Mouse (Mus musculus): Measurements from ENCODE around the gene Tmf1. TPM values are rescaled to one million over a fixed set of nuclear protein-coding genes. Genes with fewer than 3 reads are reported as not detected.

Gene Tmf1
- polyA plus RNA-seq (2016; fragmentation: Nextera tagmentation; extraction: Ambion mirVana) = 30.5 and 33.5 TPM in 2 replicates

- peak within 1 kb of the TSS; percentile 57 for H3K4me2 ChIP-seq
- peak within 1 kb of the TSS; percentile 92 for H3K27ac ChIP-seq
- H3K9me3 ChIP-seq = no peaks in the 10 kb centered on the region
- peak; percentile 98 for ATAC-seq (ENCODE audit: low FRiP score)
- H3K4me1 ChIP-seq = peaks cover 16% of the 10 kb centered on the region
- under 1% methylated on average over 77 of the region's 80 CpGs for WGBS
- peak within 1 kb of the TSS; percentile 84 for H3K9ac ChIP-seq
- H3K27me3 ChIP-seq = no peaks in the 10 kb centered on the region
- peak within 1 kb of the TSS; percentile 78 for H3K4me3 ChIP-seq (replicated peaks)
- peaks cover 15% of the 10 kb centered on the region for H3K36me3 ChIP-seq (replicated peaks)
These were observed at the start of gene Tmf1 for GRCm38 (mm10) chr6:97178491-97179366. TSS of gene Tmf1 (minus strand) at chr6:97179122.

- no peak overlapping the region for H3K27ac ChIP-seq
- H3K9me3 ChIP-seq = no peaks in the 10 kb centered on the region
- H3K4me2 ChIP-seq = no peak overlapping the region
- ATAC-seq (ENCODE audit: low FRiP score) = no peak
- 94% methylated on average over 9 of the region's 9 CpGs for WGBS
- peaks cover 24% of the 10 kb centered on the region for H3K36me3 ChIP-seq (replicated peaks)
- no peak overlapping the region for H3K9ac ChIP-seq
- H3K27me3 ChIP-seq = no peaks in the 10 kb centered on the region
- H3K4me1 ChIP-seq = peaks cover 9% of the 10 kb centered on the region
- no peak overlapping the region for H3K4me3 ChIP-seq (replicated peaks)
These were observed 48.3 kb upstream of the Tmf1 start for GRCm38 (mm10) chr6:97227067-97227847.

DNA sequence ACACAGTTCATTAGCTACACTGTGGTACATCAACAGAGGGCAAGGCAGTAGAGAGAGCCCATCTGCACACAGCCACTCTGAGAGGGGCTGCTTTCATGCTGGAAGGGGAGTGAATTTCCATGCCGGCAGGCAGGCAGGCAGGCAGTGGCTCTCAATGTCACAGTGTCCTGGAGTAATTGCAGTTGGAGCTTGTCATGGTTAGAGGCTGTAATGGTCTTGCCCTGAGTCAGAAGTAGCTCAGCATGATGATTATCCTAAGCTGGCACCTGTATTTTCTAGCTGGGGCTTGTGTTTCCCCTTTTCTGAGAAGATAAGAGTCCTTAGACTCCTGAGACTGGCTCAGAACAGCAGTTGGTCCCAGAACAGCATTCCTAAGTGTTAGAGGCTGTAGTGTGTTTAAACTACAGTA lies 47.2 kb upstream of the Tmf1 start:
- Histone ChIP-seq H3K27me3 (no peaks in the 10 kb centered on the region), H3K27ac (peak overlapping the region; percentile 53; the same call in 1 of the 2 replicates), H3K4me3 (replicated peaks) (no peak overlapping the region), H3K4me2 (no peak overlapping the region), H3K9ac (no peak overlapping the region), H3K4me1 (peaks cover 20% of the 10 kb centered on the region), H3K9me3 (no peaks in the 10 kb centered on the region), H3K36me3 (replicated peaks) (peaks cover 14% of the 10 kb centered on the region)
- ATAC-seq (ENCODE audit: low FRiP score) = no peak
- WGBS = 29% methylated on average over 1 of the region's 1 CpGs

GRCm38 (mm10) chr6:97224505-97224904 lies 45.6 kb upstream of the Tmf1 start:
- no peaks in the 10 kb centered on the region for H3K9me3 ChIP-seq
- 95% methylated on average over 8 of the region's 8 CpGs for WGBS
- no peak overlapping the region for H3K27ac ChIP-seq
- H3K9ac ChIP-seq = no peak overlapping the region
- H3K27me3 ChIP-seq = no peaks in the 10 kb centered on the region
- H3K4me1 ChIP-seq = peaks cover 21% of the 10 kb centered on the region
- no peak overlapping the region for H3K4me2 ChIP-seq
- no peak for ATAC-seq (ENCODE audit: low FRiP score)
- no peak overlapping the region for H3K4me3 ChIP-seq (replicated peaks)
- H3K36me3 ChIP-seq (replicated peaks) = peaks cover 2% of the 10 kb centered on the region; the same call in 1 of the 2 replicates

DNA sequence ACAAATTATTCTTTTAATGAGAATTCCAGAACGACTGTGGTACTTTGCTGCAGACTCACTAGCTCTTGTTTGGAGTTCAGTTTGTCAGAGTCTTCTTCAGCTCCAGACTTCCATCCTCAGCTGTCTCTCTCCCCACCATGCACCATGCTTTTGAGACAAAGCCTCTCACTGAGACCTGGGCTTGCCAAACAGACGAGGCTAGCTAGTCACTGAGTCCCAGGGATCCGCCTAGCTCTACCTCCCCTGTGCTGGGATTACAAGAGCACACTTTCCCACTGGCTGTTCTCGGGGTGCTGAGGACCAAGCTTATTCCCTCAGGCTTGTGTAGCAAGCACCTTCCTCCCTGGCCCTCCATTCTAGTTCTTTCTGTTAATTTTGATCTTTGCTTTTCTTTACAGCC lies 44.6 kb upstream of the Tmf1 start:
- Histone ChIP-seq H3K27ac (no peak overlapping the region), H3K4me2 (no peak overlapping the region), H3K27me3 (no peaks in the 10 kb centered on the region), H3K9me3 (no peaks in the 10 kb centered on the region), H3K4me1 (peaks cover 21% of the 10 kb centered on the region), H3K4me3 (replicated peaks) (no peak overlapping the region), H3K9ac (no peak overlapping the region), H3K36me3 (replicated peaks) (no peaks in the 10 kb centered on the region; the same call in 1 of the 2 replicates)
- ATAC-seq (ENCODE audit: low FRiP score) = no peak
- 75% methylated on average over 4 of the region's 4 CpGs for WGBS

DNA sequence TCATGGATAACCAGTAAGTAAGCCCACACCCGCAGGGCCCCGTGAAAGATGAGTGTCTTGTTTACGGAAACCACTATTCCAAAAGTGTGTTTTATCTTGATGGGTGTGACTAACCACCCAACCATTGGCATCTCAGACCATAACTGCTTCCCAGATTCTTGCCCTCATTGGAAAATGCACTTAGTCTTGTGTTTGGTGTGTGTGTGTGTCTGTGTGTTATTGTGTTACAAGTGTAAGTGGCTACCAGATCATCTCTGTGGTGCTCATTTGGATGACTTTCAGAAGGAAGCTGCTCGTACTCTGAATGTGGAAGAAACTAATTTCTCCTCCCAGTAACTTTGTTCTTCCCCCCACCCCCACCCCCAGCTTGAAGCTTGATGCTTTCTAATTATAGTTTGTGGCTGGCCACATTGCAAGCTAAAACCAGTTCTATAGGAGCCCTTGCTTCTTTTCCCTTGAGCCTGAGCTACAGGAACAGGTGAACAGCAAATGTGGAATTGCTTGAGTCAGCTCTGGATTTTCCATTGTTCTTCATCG lies 44.1 kb upstream of the Tmf1 start:
- Histone ChIP-seq H3K36me3 (replicated peaks) (no peaks in the 10 kb centered on the region; the same call in 1 of the 2 replicates), H3K9me3 (no peaks in the 10 kb centered on the region), H3K4me2 (no peak overlapping the region), H3K27me3 (no peaks in the 10 kb centered on the region), H3K27ac (no peak overlapping the region), H3K4me3 (replicated peaks) (no peak overlapping the region), H3K9ac (no peak overlapping the region), H3K4me1 (peaks cover 21% of the 10 kb centered on the region)
- ATAC-seq (ENCODE audit: low FRiP score) = no peak
- WGBS = 75% methylated on average over 5 of the region's 5 CpGs

- Histone ChIP-seq H3K27ac (no peak overlapping the region), H3K4me2 (no peak overlapping the region), H3K27me3 (no peaks in the 10 kb centered on the region), H3K36me3 (replicated peaks) (no peaks in the 10 kb centered on the region; the same call in 1 of the 2 replicates), H3K9ac (no peak overlapping the region), H3K9me3 (no peaks in the 10 kb centered on the region), H3K4me3 (replicated peaks) (no peak overlapping the region), H3K4me1 (peaks cover 21% of the 10 kb centered on the region)
- 48% methylated on average over 6 of the region's 6 CpGs for WGBS
- no peak for ATAC-seq (ENCODE audit: low FRiP score)
These were observed 43.4 kb upstream of the Tmf1 start for GRCm38 (mm10) chr6:97222321-97222720.

DNA sequence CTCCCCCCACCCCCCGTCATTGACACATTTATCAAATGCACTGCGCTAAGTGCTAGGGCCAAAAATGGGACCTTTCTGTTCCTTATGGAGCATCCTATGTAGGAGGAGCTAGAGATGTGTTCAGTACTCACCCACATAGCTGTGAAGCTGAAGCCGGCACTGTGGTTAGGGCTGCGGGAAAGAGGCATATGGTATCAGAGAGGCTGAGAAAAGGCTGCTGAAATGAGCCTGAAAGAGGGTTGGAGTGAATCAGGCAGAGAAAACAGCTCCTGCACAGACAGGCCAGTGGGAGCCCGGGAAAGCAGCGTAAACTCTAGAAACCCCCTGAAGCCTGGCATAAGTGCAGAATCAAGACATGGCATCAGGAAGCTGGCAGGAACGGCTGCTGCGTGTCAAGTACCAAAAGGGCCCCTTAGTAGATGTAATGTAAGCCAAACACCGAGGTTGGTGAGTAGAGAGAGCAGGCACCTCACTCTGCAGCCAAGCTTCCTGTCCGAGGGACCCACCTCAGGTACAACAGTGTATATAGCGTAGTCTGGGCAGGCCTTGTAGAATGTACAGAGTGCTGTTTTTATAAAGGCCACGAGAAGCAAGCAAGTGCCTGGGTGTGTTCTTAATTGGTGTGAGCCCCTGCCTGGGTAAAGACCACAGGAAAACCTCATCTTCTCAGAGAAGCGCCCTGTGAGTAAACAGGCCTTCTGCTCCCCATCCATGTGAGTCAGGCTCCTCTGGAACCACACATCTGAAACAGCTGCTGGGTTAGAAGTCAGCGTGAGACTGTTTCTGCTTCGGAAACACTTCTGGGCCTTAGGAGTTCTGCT lies 42.5 kb upstream of the Tmf1 start:
- 0 out of 2 replicates have a peak overlapping the region, but pooled peaks have one; percentile 5 for H3K9ac ChIP-seq
- H3K4me1 ChIP-seq = peaks cover 21% of the 10 kb centered on the region
- H3K9me3 ChIP-seq = no peaks in the 10 kb centered on the region
- 71% methylated on average over 15 of the region's 15 CpGs for WGBS
- no peaks in the 10 kb centered on the region for H3K36me3 ChIP-seq (replicated peaks)
- no peak overlapping the region for H3K27ac ChIP-seq
- ATAC-seq (ENCODE audit: low FRiP score) = no peak
- H3K27me3 ChIP-seq = no peaks in the 10 kb centered on the region
- H3K4me3 ChIP-seq (replicated peaks) = no peak overlapping the region
- no peak overlapping the region for H3K4me2 ChIP-seq

DNA sequence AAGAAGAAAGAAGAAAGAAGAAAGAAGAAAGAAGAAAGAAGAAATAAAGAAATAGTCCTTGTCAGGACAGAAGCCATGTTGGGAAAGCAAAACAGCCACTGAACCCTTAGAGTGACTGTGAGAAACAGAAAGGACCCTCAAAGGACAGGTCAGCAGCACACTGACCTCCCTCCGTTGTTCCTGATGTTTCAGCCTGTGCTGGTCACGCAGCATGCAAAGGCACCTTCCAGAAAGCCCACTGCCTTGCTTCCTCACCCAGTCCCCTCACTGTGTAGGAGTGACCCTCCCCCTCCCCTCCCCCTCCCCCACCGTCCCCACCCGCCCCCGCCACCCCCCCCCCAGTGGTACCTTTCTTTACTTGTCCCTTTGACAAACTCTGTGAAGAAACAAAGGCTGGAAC lies 41.8 kb upstream of the Tmf1 start:
- Histone ChIP-seq H3K36me3 (replicated peaks) (no peaks in the 10 kb centered on the region), H3K27ac (no peak overlapping the region), H3K27me3 (no peaks in the 10 kb centered on the region), H3K4me1 (peaks cover 18% of the 10 kb centered on the region), H3K4me2 (no peak overlapping the region), H3K4me3 (replicated peaks) (no peak overlapping the region), H3K9ac (no peak overlapping the region), H3K9me3 (no peaks in the 10 kb centered on the region)
- no peak for ATAC-seq (ENCODE audit: low FRiP score)
- WGBS = 57% methylated on average over 5 of the region's 5 CpGs

GRCm38 (mm10) chr6:97216154-97216821 lies 37.4 kb upstream of the Tmf1 start:
- Histone ChIP-seq H3K4me1 (peaks cover 15% of the 10 kb centered on the region), H3K9ac (no peak overlapping the region), H3K27me3 (no peaks in the 10 kb centered on the region), H3K27ac (no peak overlapping the region), H3K4me2 (no peak overlapping the region), H3K9me3 (0 out of 2 replicates have a peak, but pooled peaks cover 8% of the 10 kb centered on the region), H3K4me3 (replicated peaks) (no peak overlapping the region), H3K36me3 (replicated peaks) (no peaks in the 10 kb centered on the region; the same call in 1 of the 2 replicates)
- ATAC-seq (ENCODE audit: low FRiP score) = no peak
- WGBS = 87% methylated on average over 4 of the region's 4 CpGs

DNA sequence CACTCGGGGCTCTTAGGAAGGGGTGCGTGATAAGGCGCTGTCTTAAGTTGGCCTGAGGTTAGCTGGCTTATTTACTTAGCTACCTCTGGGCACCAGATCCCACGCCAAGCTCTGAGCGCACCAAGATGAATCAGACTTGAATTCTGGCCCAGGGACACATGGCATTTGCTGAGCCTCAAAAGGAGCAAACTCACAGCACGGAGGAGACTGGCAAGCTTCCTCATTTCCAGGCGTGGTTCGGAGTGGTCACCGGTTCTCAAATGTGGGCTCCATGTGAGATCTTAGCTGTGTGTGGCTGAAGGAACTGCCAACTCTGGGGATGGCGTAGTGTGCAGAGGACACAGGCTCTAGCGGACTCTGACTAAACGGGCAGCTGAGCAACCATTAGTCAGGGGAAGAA lies 33.1 kb upstream of the Tmf1 start:
- H3K9me3 ChIP-seq = 0 out of 2 replicates have a peak, but pooled peaks cover 8% of the 10 kb centered on the region
- no peak overlapping the region for H3K27ac ChIP-seq
- no peaks in the 10 kb centered on the region for H3K27me3 ChIP-seq
- peak overlapping the region; percentile 84 for H3K4me2 ChIP-seq
- H3K4me3 ChIP-seq (replicated peaks) = peak overlapping the region; percentile 64; the same call in 1 of the 2 replicates
- WGBS = 82% methylated on average over 12 of the region's 12 CpGs
- H3K4me1 ChIP-seq = peaks cover 12% of the 10 kb centered on the region
- ATAC-seq (ENCODE audit: low FRiP score) = no peak
- 0 out of 2 replicates have a peak overlapping the region, but pooled peaks have one; percentile 64 for H3K9ac ChIP-seq
- no peaks in the 10 kb centered on the region; the same call in 1 of the 2 replicates for H3K36me3 ChIP-seq (replicated peaks)

Data from forebrain, embryonic 12.5 days (tissue).